Mouse (Mus musculus): ENCODE results near the gene Polr3e. TPM values are rescaled to one million over a fixed set of nuclear protein-coding genes. Genes with fewer than 3 reads are reported as not detected.
"Not testable (repeated sequence)": the region's sequence is repeated elsewhere in the genome, so short reads cannot be mapped to it uniquely, and the experiment has no call there.

Polr3e gene
- total and polyA plus RNA-seq, 3 experiments = 22.3 to 38.1 (median 33.6) TPM

- dilution Hi-C loops (cut with MboI; ENCODE audit: extremely low pct_ligation_motif_present, extremely low pct_unique_long_range_greater_than_20kb, low sequenced_read_pairs) (no loop called here), in situ Hi-C loops (cut with MboI; ENCODE audit: low pct_ligation_motif_present, low pct_unique_long_range_greater_than_20kb, low sequenced_read_pairs) (no loop called here)
- H3K4me2 ChIP-seq (ENCODE audit: insufficient read depth, low read depth, poor library complexity, severe bottlenecking) = no peak overlapping the region
- no peaks in the 10 kb centered on the region for H3K27me3 ChIP-seq (replicated peaks)
- DNase-seq (ENCODE audit: extremely low read depth) = no peak
- H3K36me3 ChIP-seq (replicated peaks in 1 of 2; ENCODE audit: control insufficient read depth in 1 of 2, insufficient read depth in 1 of 2, low read length in 1 of 2) = peaks cover 58 to 89% of the 10 kb centered on the region in 2 experiments
- H3K9ac ChIP-seq (ENCODE audit: insufficient read depth, low read depth) = no peak overlapping the region
- TF ChIP-seq POLR2A (IDR thresholded peaks at IDR 0.05; ENCODE audit: low read depth, low read length) (no peak), JUND (conservative IDR thresholded peaks at IDR 0.05; ENCODE audit: low read depth, low read length) (no peak), E2F4 (IDR thresholded peaks at IDR 0.05; ENCODE audit: insufficient replicate concordance, low read depth, low read length) (no peak), BHLHE40 (IDR thresholded peaks at IDR 0.05; ENCODE audit: low read depth, low read length) (no peak), SIN3A (IDR thresholded peaks at IDR 0.05; ENCODE audit: low read length) (no peak), MAX (IDR thresholded peaks at IDR 0.05; ENCODE audit: low read length) (no peak), GABPA (IDR thresholded peaks at IDR 0.05; ENCODE audit: insufficient replicate concordance, low read depth, low read length) (no peak), RCOR1 (conservative IDR thresholded peaks at IDR 0.05; ENCODE audit: low read depth, low read length) (no peak), CHD2 (IDR thresholded peaks at IDR 0.05; ENCODE audit: low read length) (no peak), UBTF (IDR thresholded peaks at IDR 0.05; ENCODE audit: low read depth, low read length) (no peak), MEF2A (IDR thresholded peaks at IDR 0.05; ENCODE audit: borderline replicate concordance, low read depth, low read length) (no peak), CHD1 (IDR thresholded peaks at IDR 0.05; ENCODE audit: low read depth, low read length) (no peak)
- H3K9me3 ChIP-seq (replicated peaks; ENCODE audit: low read length) = no peaks in the 10 kb centered on the region
- H3K27ac ChIP-seq (ENCODE audit: insufficient read depth, low read depth) = no peak overlapping the region
- H3K4me3 ChIP-seq (replicated peaks in 1 of 3; ENCODE audit: low read depth in 2 of 3, low read length in 2 of 3, poor library complexity in 1 of 3) = no peak overlapping the region
- H3K4me1 ChIP-seq (ENCODE audit: control insufficient read depth in 1 of 2, insufficient read depth in 2 of 2) = no peaks in the 10 kb centered on the region
- no peaks in the 10 kb centered on the region for H3K79me2 ChIP-seq (replicated peaks; ENCODE audit: control insufficient read depth, extremely low read depth, insufficient read depth, poor library complexity, severe bottlenecking)
Observed at GRCm38 (mm10) chr7:120943936-120944509, 26.5 kb downstream of the Polr3e start.

DNA sequence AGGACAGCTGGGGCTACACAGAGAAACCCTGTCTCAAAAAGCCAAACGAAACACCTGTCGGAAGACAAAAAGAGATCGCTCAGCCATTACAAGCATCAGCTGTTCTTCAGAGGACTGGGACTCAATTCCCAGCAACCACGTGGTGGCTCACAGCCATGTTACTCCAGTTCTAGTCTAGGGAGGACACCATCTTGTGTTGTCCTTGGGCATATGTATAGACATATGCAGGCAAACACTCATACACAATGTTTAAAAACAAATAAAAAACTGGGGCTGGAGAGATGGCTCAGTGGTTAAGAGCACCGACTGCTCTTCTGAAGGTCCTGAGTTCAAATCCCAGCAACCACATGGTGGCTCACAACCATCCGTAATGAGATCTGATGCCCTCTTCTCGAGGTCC, 36.0 kb downstream of the Polr3e start:
- DNase-seq (ENCODE audit: extremely low read depth); in situ Hi-C loops (cut with MboI; ENCODE audit: low pct_ligation_motif_present, low pct_unique_long_range_greater_than_20kb, low sequenced_read_pairs); H3K9ac ChIP-seq (ENCODE audit: insufficient read depth, low read depth); H3K27ac ChIP-seq (ENCODE audit: insufficient read depth, low read depth); H3K27me3 ChIP-seq (replicated peaks); H3K4me3 ChIP-seq (replicated peaks in 1 of 3; ENCODE audit: low read depth in 2 of 3, low read length in 2 of 3, poor library complexity in 1 of 3); H3K4me2 ChIP-seq (ENCODE audit: insufficient read depth, low read depth, poor library complexity, severe bottlenecking); H3K9me3 ChIP-seq (replicated peaks; ENCODE audit: low read length); dilution Hi-C loops (cut with MboI; ENCODE audit: extremely low pct_ligation_motif_present, extremely low pct_unique_long_range_greater_than_20kb, low sequenced_read_pairs); H3K79me2 ChIP-seq (replicated peaks; ENCODE audit: control insufficient read depth, extremely low read depth, insufficient read depth, poor library complexity, severe bottlenecking): not testable (repeated sequence)
- TF ChIP-seq TBP (conservative IDR thresholded peaks at IDR 0.05; ENCODE audit: low read depth, low read length) = peak; percentile 85
- H3K4me1 ChIP-seq (ENCODE audit: control insufficient read depth in 1 of 2, insufficient read depth in 2 of 2) = peaks cover 0 to 15% of the 10 kb centered on the region in 2 experiments; a peak in 2 of 4 replicates
- H3K36me3 ChIP-seq (replicated peaks in 1 of 2; ENCODE audit: control insufficient read depth in 1 of 2, insufficient read depth in 1 of 2, low read length in 1 of 2) = peaks cover 13 to 41% of the 10 kb centered on the region in 2 experiments

GRCm38 (mm10) chr7:120960116-120960515, 42.6 kb downstream of the Polr3e start:
- no peaks in the 10 kb centered on the region for H3K9me3 ChIP-seq (replicated peaks; ENCODE audit: low read length)
- no peaks in the 10 kb centered on the region for H3K79me2 ChIP-seq (replicated peaks; ENCODE audit: control insufficient read depth, extremely low read depth, insufficient read depth, poor library complexity, severe bottlenecking)
- no peaks in the 10 kb centered on the region for H3K27me3 ChIP-seq (replicated peaks)
- no peak for DNase-seq (ENCODE audit: extremely low read depth)
- TF ChIP-seq ZC3H11A (IDR thresholded peaks at IDR 0.05; ENCODE audit: low read depth, low read length) (no peak), GABPA (IDR thresholded peaks at IDR 0.05; ENCODE audit: insufficient replicate concordance, low read depth, low read length) (no peak), MAZ (IDR thresholded peaks at IDR 0.05; ENCODE audit: low read depth, low read length) (no peak), UBTF (IDR thresholded peaks at IDR 0.05; ENCODE audit: low read depth, low read length) (no peak), ZNF384 (IDR thresholded peaks at IDR 0.05; ENCODE audit: low read depth, low read length) (no peak), ZKSCAN1 (IDR thresholded peaks at IDR 0.05; ENCODE audit: borderline replicate concordance, low read depth, low read length) (no peak), JUN (IDR thresholded peaks at IDR 0.05; ENCODE audit: insufficient read depth, low read depth, low read length) (no peak), KAT2A (IDR thresholded peaks at IDR 0.05; ENCODE audit: insufficient replicate concordance, low read length) (no peak), IRF4 (IDR thresholded peaks at IDR 0.05; ENCODE audit: low read depth, low read length) (no peak)
- in situ Hi-C loops (cut with MboI; ENCODE audit: low pct_ligation_motif_present, low pct_unique_long_range_greater_than_20kb, low sequenced_read_pairs) (no loop called here), dilution Hi-C loops (cut with MboI; ENCODE audit: extremely low pct_ligation_motif_present, extremely low pct_unique_long_range_greater_than_20kb, low sequenced_read_pairs) (no loop called here)
- H3K36me3 ChIP-seq (replicated peaks in 1 of 2; ENCODE audit: control insufficient read depth in 1 of 2, insufficient read depth in 1 of 2, low read length in 1 of 2) = peaks cover 13 to 45% of the 10 kb centered on the region in 2 experiments
- H3K4me3 ChIP-seq (replicated peaks in 1 of 3; ENCODE audit: low read depth in 2 of 3, low read length in 2 of 3, poor library complexity in 1 of 3) = no peak overlapping the region
- H3K4me2 ChIP-seq (ENCODE audit: insufficient read depth, low read depth, poor library complexity, severe bottlenecking) = no peak overlapping the region
- H3K4me1 ChIP-seq (ENCODE audit: control insufficient read depth in 1 of 2, insufficient read depth in 2 of 2) = peaks cover 0 to 20% of the 10 kb centered on the region in 2 experiments; a peak in 2 of 4 replicates
- H3K27ac ChIP-seq (ENCODE audit: insufficient read depth, low read depth) = no peak overlapping the region
- H3K9ac ChIP-seq (ENCODE audit: insufficient read depth, low read depth) = no peak overlapping the region
